Mouse (Mus musculus) liver, embryonic 11.5 days (tissue): ENCODE results near the gene Mageb18. TPM values are rescaled to one million over a fixed set of nuclear protein-coding genes. Genes with fewer than 3 reads are reported as not detected.

Experiments used
- ATAC-seq: fragments of 200-750 bp; cut with Nextera tagmentation; replicated peaks from 2 replicates; pipeline ENCODE4 v1.8.0; 2017; ENCODE audit warnings: moderate number of reproducible peaks, mild to moderate bottlenecking, moderate TSS enrichment, moderate library complexity; ENCODE audit not compliant: low FRiP score
- DNase-seq: peaks from one replicate; pipeline ENCODE4 v3.0.0-alpha.2; 2017; ENCODE audit warnings: low spot score
- H3K27ac ChIP-seq: fragments of 300-500 bp; sonication (generic); 2 replicates; pipeline ENCODE4 v1.5.1; 2014; ENCODE audit warnings: mild to moderate bottlenecking, low read depth, low read length, control low read depth
- H3K27me3 ChIP-seq: fragments of 300-500 bp; sonication (generic); replicated peaks from 2 replicates; pipeline ENCODE4 v1.6.1; 2014; ENCODE audit warnings: low read length, mixed read lengths; ENCODE audit not compliant: control insufficient read depth, insufficient read depth
- H3K36me3 ChIP-seq: fragments of 300-500 bp; sonication (generic); 2 replicates; pipeline ENCODE4 v1.6.1; 2014; ENCODE audit warnings: mild to moderate bottlenecking, low read length, moderate library complexity, mixed read lengths; ENCODE audit not compliant: control insufficient read depth, insufficient read depth
- H3K4me1 ChIP-seq: fragments of 300-500 bp; sonication (generic); replicated peaks from 2 replicates; pipeline ENCODE4 v1.6.1; 2014; ENCODE audit warnings: low read length, mixed read lengths; ENCODE audit not compliant: control insufficient read depth, insufficient read depth
- H3K4me2 ChIP-seq: fragments of 300-500 bp; sonication (generic); 2 replicates; pipeline ENCODE4 v1.6.1; 2014; ENCODE audit warnings: mild to moderate bottlenecking, control low read depth, moderate library complexity
- H3K4me3 ChIP-seq: fragments of 300-500 bp; sonication (generic); 2 replicates; pipeline ENCODE4 v1.5.1; 2014; ENCODE audit warnings: low read depth, low read length, control low read depth
- H3K9ac ChIP-seq: fragments of 300-500 bp; sonication (generic); 2 replicates; pipeline ENCODE4 v1.6.1; 2014; ENCODE audit warnings: low read depth, low read length, control low read depth
- H3K9me3 ChIP-seq: fragments of 300-500 bp; sonication (generic); 2 replicates; pipeline ENCODE4 v1.6.1; 2016; ENCODE audit warnings: low read length, inconsistent platforms, mixed read lengths; ENCODE audit not compliant: control insufficient read depth
- WGBS: fragments of 180-500 bp; shearing (Covaris S2); extraction: QIAGEN DNeasy Blood & Tissue Kit; methylation state at CpG from one replicate; pipeline ENCODE4 v1.1.7; 2014; 5-methylcytosine and 5-hydroxymethylcytosine counted together
- polyA plus RNA-seq: library from polyadenylated mRNA; unstranded; fragments of >200 nt; fragmentation: Nextera tagmentation; extraction: Ambion mirVana; gene quantifications from 2 replicates; pipeline ENCODE4 v1.2.1, GENCODE M21; 2014

The Mageb18 gene
- polyA plus RNA-seq, 1 experiment from 2014 or later: not detected

DNA sequence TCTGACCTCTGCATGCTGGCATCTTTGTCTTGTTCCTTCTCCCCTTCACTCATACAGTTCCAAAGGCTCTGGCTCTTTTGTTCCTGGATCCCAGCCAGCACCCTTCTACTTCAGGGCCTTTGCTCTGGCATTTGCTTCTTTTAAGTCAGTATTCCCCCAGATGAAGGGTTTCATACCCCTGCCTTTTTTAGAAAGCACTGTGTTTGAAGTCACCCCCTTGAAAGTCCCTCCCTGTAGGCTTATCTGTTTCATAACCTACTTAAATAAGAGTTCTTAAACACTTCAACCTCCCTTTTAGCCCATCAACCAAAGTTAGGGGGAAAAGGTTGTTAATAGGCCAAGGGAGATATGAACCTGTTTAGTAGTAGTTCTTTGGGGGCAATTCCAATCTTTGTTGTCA lies 212.0 kb downstream of the Mageb18 start:
- no peak overlapping the region for H3K9ac ChIP-seq
- no peaks in the 10 kb centered on the region for H3K9me3 ChIP-seq
- no peak overlapping the region for H3K27ac ChIP-seq
- no peak for DNase-seq
- no peaks in the 10 kb centered on the region for H3K36me3 ChIP-seq
- H3K4me1 ChIP-seq: no peaks in the 10 kb centered on the region
- no peak overlapping the region for H3K4me3 ChIP-seq
- H3K27me3 ChIP-seq: no peaks in the 10 kb centered on the region
- ATAC-seq: no peak
- H3K4me2 ChIP-seq: no peak overlapping the region

DNA sequence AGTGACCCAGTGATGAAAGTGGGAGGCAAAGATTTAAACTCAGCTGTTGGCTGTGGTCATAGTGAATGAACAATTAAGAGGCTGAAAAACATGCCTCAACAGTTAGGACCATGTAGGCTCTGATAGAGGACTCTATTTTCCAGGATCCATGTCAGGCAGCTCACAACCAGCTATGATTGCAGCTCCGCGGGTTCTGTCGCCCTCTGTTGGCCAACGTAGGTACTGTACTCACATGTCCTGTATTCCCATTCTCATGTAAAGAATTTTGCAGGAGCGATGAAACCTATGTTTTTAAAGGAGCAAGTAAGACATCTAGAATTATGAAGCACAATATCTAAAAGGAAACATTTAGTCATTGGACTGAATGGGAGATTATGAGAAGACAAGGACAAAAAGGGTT lies 256.4 kb downstream of the Mageb18 start:
- DNase-seq (no peak), ATAC-seq (no peak)
- no peaks in the 10 kb centered on the region for H3K9me3 ChIP-seq
- H3K4me3 ChIP-seq: no peak overlapping the region
- WGBS: 19% methylated on average over 5 of the region's 5 CpGs
- H3K4me1 ChIP-seq: no peaks in the 10 kb centered on the region
- no peak overlapping the region for H3K27ac ChIP-seq
- no peak overlapping the region for H3K9ac ChIP-seq
- no peaks in the 10 kb centered on the region for H3K36me3 ChIP-seq
- no peak overlapping the region for H3K4me2 ChIP-seq
- H3K27me3 ChIP-seq: no peaks in the 10 kb centered on the region

DNA sequence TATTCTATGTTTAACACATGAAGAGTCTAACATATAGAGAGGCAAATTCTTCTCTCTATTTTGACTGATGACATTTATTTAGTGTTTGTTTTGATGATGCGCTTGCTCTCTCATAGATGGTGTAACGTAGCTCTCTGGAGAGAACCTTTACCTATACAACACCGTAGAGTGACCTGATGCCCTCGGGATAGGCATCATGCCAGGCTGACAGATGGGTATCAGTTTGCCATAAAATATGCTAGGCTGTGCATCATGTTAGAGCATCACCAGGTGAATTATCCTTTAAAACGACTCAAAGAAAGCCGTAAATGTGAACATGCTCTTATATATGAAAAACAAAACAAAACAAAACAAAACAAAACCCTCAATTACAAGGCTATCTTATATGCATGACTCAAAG lies 258.5 kb downstream of the Mageb18 start:
- no peak overlapping the region for H3K4me3 ChIP-seq
- no peaks in the 10 kb centered on the region for H3K27me3 ChIP-seq
- H3K9me3 ChIP-seq: no peaks in the 10 kb centered on the region
- DNase-seq (no peak), ATAC-seq (no peak)
- no peaks in the 10 kb centered on the region for H3K4me1 ChIP-seq
- no peak overlapping the region for H3K27ac ChIP-seq
- H3K36me3 ChIP-seq: no peaks in the 10 kb centered on the region
- H3K9ac ChIP-seq: no peak overlapping the region
- no peak overlapping the region for H3K4me2 ChIP-seq
- 85% methylated on average over 6 of the region's 6 CpGs for WGBS

DNA sequence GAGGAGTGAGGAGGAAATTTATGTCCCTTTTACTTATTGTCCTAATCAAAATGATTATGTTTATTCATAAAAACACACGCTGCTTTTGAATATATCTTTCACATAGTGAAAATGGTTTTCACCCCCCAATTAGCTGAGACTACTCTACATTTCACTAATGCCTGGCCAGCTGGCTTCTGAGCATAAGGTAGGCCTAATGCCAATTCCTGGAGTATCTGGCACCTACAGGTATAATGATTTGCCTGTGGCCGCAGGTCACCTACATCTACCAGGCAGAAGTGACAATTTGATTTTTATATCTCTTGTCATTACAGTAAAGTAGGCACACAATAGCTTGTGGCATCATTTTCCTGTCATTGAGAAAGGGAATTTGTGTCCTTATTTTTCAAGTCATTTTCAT lies 259.8 kb downstream of the Mageb18 start:
- no peak overlapping the region for H3K9ac ChIP-seq
- H3K27ac ChIP-seq: no peak overlapping the region
- no peaks in the 10 kb centered on the region for H3K4me1 ChIP-seq
- ATAC-seq (no peak), DNase-seq (no peak)
- WGBS: 86% methylated on average over 2 of the region's 2 CpGs
- H3K27me3 ChIP-seq: no peaks in the 10 kb centered on the region
- H3K4me3 ChIP-seq: no peak overlapping the region
- H3K4me2 ChIP-seq: no peak overlapping the region
- no peaks in the 10 kb centered on the region for H3K9me3 ChIP-seq
- H3K36me3 ChIP-seq: no peaks in the 10 kb centered on the region

DNA sequence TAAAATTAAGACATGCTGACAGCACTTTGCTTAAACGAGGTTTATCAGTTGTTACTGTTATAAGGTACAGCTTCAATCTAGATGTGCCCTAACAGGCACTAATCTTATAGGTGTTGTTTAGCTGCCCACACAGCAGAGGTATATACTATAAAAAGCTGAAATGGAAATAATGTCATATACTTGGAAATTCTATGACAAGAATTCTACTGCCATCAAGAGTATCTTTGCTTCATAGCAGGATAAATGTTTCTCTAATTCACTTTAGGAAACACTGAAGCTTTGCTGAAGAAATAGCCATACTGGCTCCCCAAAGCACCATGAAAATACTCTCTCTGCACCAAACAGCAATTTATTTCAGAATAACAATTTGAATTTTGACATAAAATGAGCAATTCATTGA lies 265.9 kb downstream of the Mageb18 start:
- WGBS: 62% methylated on average over 1 of the region's 1 CpGs
- ATAC-seq: no peak
- no peak overlapping the region for H3K4me2 ChIP-seq
- H3K4me3 ChIP-seq: no peak overlapping the region
- no peak for DNase-seq
- H3K9me3 ChIP-seq: no peaks in the 10 kb centered on the region
- no peak overlapping the region for H3K27ac ChIP-seq
- no peaks in the 10 kb centered on the region for H3K36me3 ChIP-seq
- H3K4me1 ChIP-seq: no peaks in the 10 kb centered on the region
- no peaks in the 10 kb centered on the region for H3K27me3 ChIP-seq
- no peak overlapping the region for H3K9ac ChIP-seq

DNA sequence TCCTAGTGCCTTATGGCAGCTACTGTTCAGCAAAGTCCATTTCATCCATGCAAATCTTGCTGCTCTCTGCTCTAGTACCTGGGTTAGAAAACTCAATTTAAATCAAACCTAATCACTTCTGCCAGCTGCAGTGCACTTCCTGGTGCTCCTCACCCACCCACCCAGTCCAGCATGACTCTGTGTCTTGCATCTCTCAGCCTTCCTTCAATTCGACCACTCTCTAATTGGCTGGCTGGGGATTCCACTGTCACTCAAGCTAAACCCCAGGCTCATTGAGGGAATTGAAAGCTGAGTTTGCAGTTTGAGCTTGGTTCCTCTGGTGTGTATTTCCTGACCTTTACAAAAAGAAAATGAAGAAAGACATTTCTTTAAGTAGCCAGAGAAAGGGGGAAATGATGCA lies 275.8 kb downstream of the Mageb18 start:
- no peak for DNase-seq
- H3K4me2 ChIP-seq: no peak overlapping the region
- ATAC-seq: no peak
- H3K27ac ChIP-seq: no peak overlapping the region
- WGBS: 20% methylated on average over 1 of the region's 1 CpGs
- no peaks in the 10 kb centered on the region for H3K27me3 ChIP-seq
- H3K4me1 ChIP-seq: no peaks in the 10 kb centered on the region
- H3K9me3 ChIP-seq: no peaks in the 10 kb centered on the region
- no peak overlapping the region for H3K4me3 ChIP-seq
- H3K9ac ChIP-seq: no peak overlapping the region
- H3K36me3 ChIP-seq: no peaks in the 10 kb centered on the region

DNA sequence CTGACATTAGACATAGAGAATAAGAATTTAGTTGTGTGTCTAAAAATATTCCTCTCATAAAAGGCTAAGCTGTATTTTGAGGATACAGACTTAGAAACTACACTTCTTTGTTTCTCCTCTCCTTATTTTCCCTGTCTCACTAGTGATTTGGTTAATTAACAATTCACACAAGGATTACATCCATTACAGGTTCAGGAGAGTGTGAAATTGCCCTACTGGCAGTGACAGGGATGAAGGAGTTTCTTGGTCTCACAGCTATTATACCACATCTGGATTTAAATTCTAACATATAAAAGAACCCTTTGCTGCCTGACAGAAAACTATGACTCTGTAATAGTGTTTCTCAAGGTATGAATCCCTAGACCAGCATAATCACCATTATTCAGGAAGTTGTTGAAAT lies 318.8 kb downstream of the Mageb18 start:
- Histone ChIP-seq H3K4me2 (no peak overlapping the region), H3K27me3 (no peaks in the 10 kb centered on the region), H3K9ac (no peak overlapping the region), H3K4me1 (no peaks in the 10 kb centered on the region), H3K27ac (no peak overlapping the region), H3K4me3 (no peak overlapping the region), H3K36me3 (no peaks in the 10 kb centered on the region), H3K9me3 (no peaks in the 10 kb centered on the region)
- no peak for ATAC-seq
- DNase-seq: no peak

Other genes starting within 250 kb of the Mageb18 start
- gene Gm5941, start 109.6 kb downstream of the Mageb18 start, polyA plus RNA-seq: not detected in 2 replicates